Mouse (Mus musculus) erythroblast, embryonic 14.5 days (primary cell): ENCODE data around the gene Olfr675. TPM values are rescaled to one million over a fixed set of nuclear protein-coding genes. Genes with fewer than 3 reads are reported as not detected.
"Not testable (repeated sequence)": the region's sequence is repeated elsewhere in the genome, so short reads cannot be mapped to it uniquely, and the experiment has no call there.

Experiments used
- H3K27me3 ChIP-seq: 2 replicates; pipeline ENCODE4 v1.6.1; 2012; ENCODE audit warnings: inconsistent platforms; ENCODE audit not compliant: control insufficient read depth
- H3K36me3 ChIP-seq: 2 replicates; pipeline ENCODE4 v1.6.1; 2012; ENCODE audit warnings: mild to moderate bottlenecking, inconsistent platforms; ENCODE audit not compliant: control insufficient read depth
- H3K4me1 ChIP-seq: 2 replicates; pipeline ENCODE4 v1.6.1; 2012; ENCODE audit warnings: inconsistent platforms; ENCODE audit not compliant: control insufficient read depth
- H3K4me3 ChIP-seq: replicated peaks from 2 replicates; pipeline ENCODE3; 2012; ENCODE audit warnings: moderate library complexity, mild to moderate bottlenecking, inconsistent platforms
- H3K9me3 ChIP-seq: 2 replicates; pipeline ENCODE4 v1.6.1; 2012; ENCODE audit warnings: low read length, inconsistent platforms, mixed read lengths; ENCODE audit not compliant: control insufficient read depth
- GATA1 ChIP-seq: IDR thresholded peaks from 2 replicates; pipeline ENCODE4 v1.6.1; 2012; ENCODE audit warnings: low read length, inconsistent platforms, mixed read lengths
- TAL1 ChIP-seq: IDR thresholded peaks from 3 replicates; pipeline ENCODE4 v1.6.1; 2012; ENCODE audit warnings: low read length, inconsistent platforms, mixed read lengths
- polyA plus RNA-seq: library from polyadenylated mRNA; stranded (reverse); fragments of >175 nt; gene quantifications from 2 replicates; pipeline ENCODE4 v1.2.3, GENCODE M21; 2012

Olfr675 gene
- polyA plus RNA-seq = not detected in 2 replicates

- Histone ChIP-seq H3K27me3 (no peaks in the 10 kb centered on the region), H3K4me3 (no peak within 1 kb of the TSS), H3K9me3 (no peaks in the 10 kb centered on the region), H3K4me1 (no peaks in the 10 kb centered on the region), H3K36me3 (no peaks in the 10 kb centered on the region)
- TF ChIP-seq GATA1 (no peak), TAL1 (no peak)
Observed at GRCm38 (mm10) chr7:105028360-105028759, at the start of gene Olfr675. Gene Olfr675, minus strand, starts transcription at chr7:105028460.

- no peak within 1 kb of the TSS for H3K4me3 ChIP-seq
- no peaks in the 10 kb centered on the region for H3K4me1 ChIP-seq
- H3K9me3 ChIP-seq = peaks cover 5% of the 10 kb centered on the region; the same call in 1 of the 2 replicates
- no peaks in the 10 kb centered on the region for H3K27me3 ChIP-seq
- TF ChIP-seq TAL1 (no peak), GATA1 (no peak)
- H3K36me3 ChIP-seq = no peaks in the 10 kb centered on the region
Observed at GRCm38 (mm10) chr7:105064175-105064574, 35.9 kb upstream of the Olfr675 start, which contains the start of gene Olfr678. Gene Olfr678, plus strand, starts transcription at chr7:105064475.

GRCm38 (mm10) chr7:105058951-105059350, 30.7 kb upstream of the Olfr675 start:
- no peaks in the 10 kb centered on the region for H3K4me1 ChIP-seq
- peaks cover 9% of the 10 kb centered on the region; the same call in 1 of the 2 replicates for H3K9me3 ChIP-seq
- TF ChIP-seq TAL1 (no peak), GATA1 (no peak)
- no peak overlapping the region for H3K4me3 ChIP-seq
- H3K36me3 ChIP-seq = no peaks in the 10 kb centered on the region
- no peaks in the 10 kb centered on the region for H3K27me3 ChIP-seq

GRCm38 (mm10) chr7:105033836-105034235, 5.6 kb upstream of the Olfr675 start:
- H3K27me3 ChIP-seq, H3K4me1 ChIP-seq, H3K36me3 ChIP-seq, H3K4me3 ChIP-seq, H3K9me3 ChIP-seq: not testable (repeated sequence)

- Histone ChIP-seq H3K27me3 (no peaks in the 10 kb centered on the region), H3K4me1 (no peaks in the 10 kb centered on the region), H3K9me3 (peaks cover 6% of the 10 kb centered on the region; the same call in 1 of the 2 replicates), H3K4me3 (no peak within 1 kb of the TSS), H3K36me3 (no peaks in the 10 kb centered on the region)
- no peak for TF ChIP-seq GATA1
- no peak for TF ChIP-seq TAL1
Observed at GRCm38 (mm10) chr7:105032398-105032797, 4.1 kb upstream of the Olfr675 start, which contains the start of gene Olfr676. Gene Olfr676, plus strand, starts transcription at chr7:105032698.

GRCm38 (mm10) chr7:105022530-105022929, 5.7 kb downstream of the Olfr675 start:
- no peak overlapping the region for H3K4me3 ChIP-seq
- H3K9me3 ChIP-seq = no peaks in the 10 kb centered on the region
- H3K36me3 ChIP-seq = no peaks in the 10 kb centered on the region
- no peaks in the 10 kb centered on the region for H3K4me1 ChIP-seq
- TF ChIP-seq TAL1 = no peak
- no peak for TF ChIP-seq GATA1
- no peaks in the 10 kb centered on the region for H3K27me3 ChIP-seq

GRCm38 (mm10) chr7:105001929-105002328, 26.3 kb downstream of the Olfr675 start, which contains the start of gene Olfr672:
Gene Olfr672, minus strand, starts transcription at chr7:105002029.
- Histone ChIP-seq H3K9me3 (no peaks in the 10 kb centered on the region), H3K27me3 (no peaks in the 10 kb centered on the region), H3K4me1 (no peaks in the 10 kb centered on the region), H3K4me3 (no peak within 1 kb of the TSS), H3K36me3 (no peaks in the 10 kb centered on the region)
- no peak for TF ChIP-seq GATA1
- TF ChIP-seq TAL1 = no peak

GRCm38 (mm10) chr7:104979026-104979425, 49.2 kb downstream of the Olfr675 start, which contains the start of gene Olfr671:
Gene Olfr671, minus strand, starts transcription at chr7:104979126.
- Histone ChIP-seq H3K36me3 (no peaks in the 10 kb centered on the region), H3K4me3 (no peak within 1 kb of the TSS), H3K9me3 (peaks cover 3% of the 10 kb centered on the region), H3K27me3 (no peaks in the 10 kb centered on the region), H3K4me1 (no peaks in the 10 kb centered on the region)
- no peak for TF ChIP-seq GATA1
- TF ChIP-seq TAL1 = no peak

- not testable (repeated sequence) for H3K9me3 ChIP-seq, H3K36me3 ChIP-seq, H3K4me3 ChIP-seq, H3K27me3 ChIP-seq, H3K4me1 ChIP-seq
Observed at GRCm38 (mm10) chr7:104972507-104972906, 55.8 kb downstream of the Olfr675 start.

Other genes starting within 250 kb of the Olfr675 start
- gene Usp17lb, start 185.9 kb downstream of the Olfr675 start, polyA plus RNA-seq = not detected in 2 replicates
- gene Usp17la, start 171.5 kb downstream of the Olfr675 start, polyA plus RNA-seq = not detected in 2 replicates
- not detected in 2 replicates for gene Olfr665, start 150.4 kb downstream of the Olfr675 start, polyA plus RNA-seq
- not detected in 2 replicates for gene Olfr666, start 132.5 kb downstream of the Olfr675 start, polyA plus RNA-seq
- not detected in 2 replicates for gene Olfr667, start 107.0 kb downstream of the Olfr675 start, polyA plus RNA-seq
- not detected in 2 replicates for gene Olfr668, start 100.4 kb downstream of the Olfr675 start, polyA plus RNA-seq
- not detected in 2 replicates for gene Olfr669, start 94.2 kb downstream of the Olfr675 start, polyA plus RNA-seq
- not detected in 2 replicates for gene Olfr670, start 65.8 kb downstream of the Olfr675 start, polyA plus RNA-seq
- gene Olfr671, start 49.3 kb downstream of the Olfr675 start, polyA plus RNA-seq = not detected in 2 replicates
- gene Olfr672, start 26.4 kb downstream of the Olfr675 start, polyA plus RNA-seq = not detected in 2 replicates
- gene Olfr676, start 4.2 kb upstream of the Olfr675 start, polyA plus RNA-seq = not detected in 2 replicates
- gene Olfr677, start 22.9 kb upstream of the Olfr675 start, polyA plus RNA-seq = not detected in 2 replicates
- gene Olfr678, start 36.0 kb upstream of the Olfr675 start, polyA plus RNA-seq = not detected in 2 replicates
- 0.01 and 0.02 TPM in 2 replicates for gene Olfr679, start 52.7 kb upstream of the Olfr675 start, polyA plus RNA-seq
- not detected in 2 replicates for gene Olfr680-ps1, start 64.4 kb upstream of the Olfr675 start, polyA plus RNA-seq
- gene Olfr681, start 88.4 kb upstream of the Olfr675 start, polyA plus RNA-seq = not detected in 2 replicates
- not detected in 2 replicates for gene Olfr683, start 118.6 kb upstream of the Olfr675 start, polyA plus RNA-seq
- gene Olfr684, start 135.2 kb upstream of the Olfr675 start, polyA plus RNA-seq = not detected in 2 replicates
- gene Olfr685, start 157.6 kb upstream of the Olfr675 start, polyA plus RNA-seq = not detected in 2 replicates
- gene Olfr686, start 179.0 kb upstream of the Olfr675 start, polyA plus RNA-seq = not detected in 2 replicates